Mouse (Mus musculus) bone marrow, adult 2 months (tissue): ENCODE results near the gene Vcan.

Source experiments
- CTCF ChIP-seq: fragments of 200-500 bp; IDR thresholded peaks from 2 replicates; pipeline ENCODE4 v1.5.1; 2011; ENCODE audit warnings: low read length, control low read depth; ENCODE audit not compliant: control insufficient read depth, insufficient read depth
- POLR2A ChIP-seq: fragments of 200-500 bp; IDR thresholded peaks from 2 replicates; pipeline ENCODE4 v1.6.1; 2011; ENCODE audit warnings: low read depth, mild to moderate bottlenecking, control low read depth, low read length, borderline replicate concordance; ENCODE audit not compliant: control insufficient read depth

DNA sequence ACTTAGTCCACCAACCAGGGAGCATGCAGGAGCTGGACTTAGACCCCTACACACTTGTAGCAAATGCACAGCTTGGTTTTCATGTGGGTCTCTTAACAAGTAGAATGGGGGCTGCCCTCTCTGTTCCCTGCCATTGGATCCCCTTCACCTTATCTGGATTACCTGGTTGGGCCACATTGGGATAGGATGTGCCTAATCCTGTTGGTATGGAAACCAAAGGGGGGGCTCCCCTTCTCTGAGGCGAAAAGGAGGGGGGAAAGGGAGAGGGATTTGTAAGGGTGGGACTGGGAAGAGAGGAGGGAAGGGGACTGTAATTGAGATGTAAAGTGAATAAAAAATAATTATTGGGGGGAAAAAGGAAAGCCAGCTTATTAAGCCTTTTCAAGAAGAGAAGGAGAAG, 35.5 kb upstream of the Vcan start:
- TF ChIP-seq CTCF (no peak), POLR2A (no peak)
